Mouse (Mus musculus): ENCODE measurements around the gene Cul5.

Gene Cul5

DNA sequence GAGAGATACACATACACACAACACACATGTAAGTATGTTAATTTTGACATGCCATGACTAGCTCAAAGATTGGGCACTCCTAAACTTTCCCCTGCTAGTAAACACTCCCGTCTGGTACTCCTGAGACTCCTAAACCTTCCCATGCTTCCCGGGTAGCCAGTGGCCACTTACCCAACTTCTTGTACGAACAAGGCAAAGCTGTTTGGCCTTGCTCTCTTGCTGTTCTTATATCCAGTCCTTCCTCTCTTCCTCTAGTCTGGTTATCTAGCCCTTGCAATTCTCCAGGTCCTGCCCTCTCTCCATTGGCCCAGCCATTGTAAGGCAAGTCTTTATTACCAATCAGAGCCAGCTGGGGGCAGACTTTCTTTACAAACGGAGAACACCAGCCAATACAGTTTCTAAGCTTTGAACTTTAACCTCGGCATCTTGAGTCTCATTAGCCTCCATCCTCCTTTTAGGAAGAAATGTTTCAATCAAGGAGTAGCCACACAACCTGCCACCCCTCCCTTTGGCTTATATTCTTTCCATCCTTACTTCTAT is at the start of gene Cul5:
Gene Cul5, minus strand, starts transcription at position 335 of the 540 bp plus-strand sequence.
- in situ Hi-C loops (cut with MboI, MseI): loop anchor here (5.0 to 25.0 kb wide), 2 partner anchors 77 to 1843 kb away; partner anchors contain the start of gene Etfa (in 1 of the 2)

DNA sequence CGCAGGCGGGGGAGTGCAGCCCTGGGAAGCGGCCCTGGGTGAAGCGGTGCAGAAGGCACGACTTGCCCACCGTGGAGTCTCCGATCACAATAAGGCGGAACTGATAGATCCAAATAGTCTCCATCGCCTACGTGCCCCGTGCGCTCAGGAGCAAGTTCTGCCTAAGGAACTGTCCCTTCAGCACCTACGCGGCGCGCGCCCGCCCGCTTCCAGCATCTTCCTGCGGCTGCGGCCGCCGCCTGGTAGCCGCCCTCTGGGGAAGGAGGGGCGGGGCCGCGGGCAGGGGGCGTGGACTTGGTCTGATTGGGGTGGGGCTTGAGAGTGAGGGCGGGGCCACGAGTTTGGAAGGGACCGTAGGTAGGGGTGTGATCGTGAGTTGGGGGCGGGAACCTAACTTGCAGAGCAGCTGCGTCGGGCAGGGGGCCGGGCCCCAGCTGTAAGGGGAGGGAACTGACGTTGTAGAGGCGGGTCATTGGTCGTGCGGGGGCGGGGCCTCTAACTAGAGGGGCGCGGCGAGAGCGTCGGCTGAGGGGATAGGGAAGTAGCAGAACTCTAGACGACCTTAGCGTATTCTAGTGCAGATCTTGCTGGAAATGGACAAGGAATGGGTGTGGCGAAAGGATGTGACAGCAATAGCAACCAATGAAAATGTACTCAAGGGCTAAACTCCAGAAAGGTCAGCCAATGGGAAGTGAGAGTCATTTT is 36.3 kb upstream of the Cul5 start, which contains the start of gene Rab39:
Gene Rab39, minus strand, starts transcription at position 241 of the 705 bp plus-strand sequence.
- in situ Hi-C loops (cut with MboI, MseI): loop anchor here (5.0 kb wide), 1 partner anchor 51 kb away; no protein-coding TSS in a partner anchor

DNA sequence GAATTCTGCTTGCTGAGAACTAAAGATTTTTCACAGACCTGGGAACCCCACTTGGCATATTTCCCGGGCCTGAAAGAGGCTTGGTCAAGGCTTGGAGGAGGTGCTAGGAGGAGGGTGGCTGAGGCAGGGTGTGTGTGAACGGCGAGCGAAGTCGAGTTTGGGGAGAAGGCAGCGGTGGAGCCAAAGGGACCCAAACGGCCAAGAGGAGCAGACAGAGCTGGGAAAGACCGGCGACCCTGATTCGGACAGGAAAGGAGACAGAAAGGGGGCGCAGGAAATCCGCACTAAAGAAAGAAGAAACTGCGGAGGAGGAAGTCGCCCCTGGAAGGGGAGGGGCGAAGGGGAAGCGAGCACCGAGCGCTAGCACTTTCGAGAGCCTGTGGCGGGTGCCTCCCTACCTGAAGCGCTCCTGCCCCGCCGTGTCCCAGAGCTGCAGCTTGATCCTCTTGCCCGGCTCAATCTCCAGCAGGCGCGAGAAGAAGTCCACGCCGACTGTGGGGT is 35.7 kb upstream of the Cul5 start:
- in situ Hi-C loops (cut with MboI, MseI): loop anchor here (5.0 kb wide), 1 partner anchor 52 kb away; no protein-coding TSS in a partner anchor

DNA sequence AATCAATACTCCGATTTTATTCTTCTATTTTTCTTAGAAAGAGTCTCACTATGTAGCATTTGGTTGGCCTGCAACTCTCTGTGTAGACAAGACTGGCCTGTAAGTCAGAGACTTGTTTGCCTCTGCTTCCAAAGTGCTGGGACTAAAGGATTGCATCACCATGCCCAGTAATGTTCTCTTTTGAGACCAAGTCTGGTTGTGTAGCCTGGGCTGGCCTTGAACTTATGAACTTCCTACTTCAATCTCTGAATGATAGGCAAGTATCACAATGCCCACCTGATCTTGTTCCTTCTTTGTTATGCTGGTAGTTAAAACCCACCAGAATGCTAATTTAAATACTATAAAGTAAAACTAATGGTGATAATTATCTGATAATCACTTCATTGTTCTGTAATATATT is 33.2 kb upstream of the Cul5 start:
- in situ Hi-C loops (cut with MboI, MseI): no loop called here

DNA sequence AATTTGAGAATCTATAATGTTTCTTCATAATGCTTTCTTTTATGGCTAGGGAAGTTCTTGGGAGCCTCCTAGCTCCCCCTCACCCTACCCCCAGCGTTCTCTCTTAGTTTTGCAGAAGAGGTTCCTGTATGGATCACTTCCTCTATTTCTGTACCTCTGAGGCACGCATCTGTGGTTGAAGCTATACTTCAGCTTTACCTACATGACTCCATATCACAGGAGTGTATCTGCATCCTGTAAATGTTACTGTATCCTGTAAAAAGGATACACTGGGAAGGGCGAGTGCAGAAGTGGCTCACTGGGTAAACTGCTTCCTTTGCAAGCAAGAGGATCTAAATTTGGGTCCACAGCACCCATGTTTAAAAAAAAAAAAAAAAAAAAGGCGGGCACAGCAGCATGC is 30.7 kb upstream of the Cul5 start:
- in situ Hi-C loops (cut with MboI, MseI): no loop called here

DNA sequence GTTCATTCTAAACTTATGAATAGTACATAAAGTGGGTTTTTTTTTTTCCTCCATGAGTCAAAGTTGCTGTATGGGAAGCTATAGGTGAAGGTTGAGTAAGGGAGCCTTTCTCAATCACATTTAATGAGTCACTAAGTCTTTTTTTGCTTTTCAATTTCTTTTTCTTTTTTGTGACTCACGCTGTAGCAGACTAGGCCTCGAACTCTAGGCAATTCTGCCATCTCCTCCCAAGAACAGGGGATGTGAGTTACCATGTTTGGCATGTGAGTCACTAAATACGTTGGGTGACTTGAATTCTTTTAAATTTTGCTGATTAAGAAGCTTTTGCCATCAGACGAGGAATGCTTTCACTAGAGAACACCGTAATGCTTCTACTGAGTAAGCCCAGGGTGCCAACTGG is 26.0 kb upstream of the Cul5 start:
- in situ Hi-C loops (cut with MboI, MseI): no loop called here

DNA sequence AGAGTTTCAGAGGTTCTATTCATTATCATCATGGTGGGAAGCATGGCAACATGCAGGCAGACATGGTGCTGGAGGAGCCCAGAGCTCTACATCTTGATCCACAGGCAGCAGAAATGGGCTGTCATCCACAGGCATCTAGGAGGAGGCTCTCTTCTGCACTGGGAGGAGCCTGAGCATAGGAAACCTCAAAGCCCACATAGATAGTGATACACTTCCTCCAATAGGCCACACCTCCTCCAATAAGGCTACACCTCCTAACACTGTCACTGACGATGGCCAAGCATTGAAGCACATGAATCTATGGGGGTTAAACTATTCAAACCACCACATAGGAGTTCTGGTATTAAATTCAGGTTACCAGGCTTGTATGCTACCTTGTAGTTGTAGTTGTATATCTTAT is 23.9 kb upstream of the Cul5 start:
- in situ Hi-C loops (cut with MboI, MseI): no loop called here

DNA sequence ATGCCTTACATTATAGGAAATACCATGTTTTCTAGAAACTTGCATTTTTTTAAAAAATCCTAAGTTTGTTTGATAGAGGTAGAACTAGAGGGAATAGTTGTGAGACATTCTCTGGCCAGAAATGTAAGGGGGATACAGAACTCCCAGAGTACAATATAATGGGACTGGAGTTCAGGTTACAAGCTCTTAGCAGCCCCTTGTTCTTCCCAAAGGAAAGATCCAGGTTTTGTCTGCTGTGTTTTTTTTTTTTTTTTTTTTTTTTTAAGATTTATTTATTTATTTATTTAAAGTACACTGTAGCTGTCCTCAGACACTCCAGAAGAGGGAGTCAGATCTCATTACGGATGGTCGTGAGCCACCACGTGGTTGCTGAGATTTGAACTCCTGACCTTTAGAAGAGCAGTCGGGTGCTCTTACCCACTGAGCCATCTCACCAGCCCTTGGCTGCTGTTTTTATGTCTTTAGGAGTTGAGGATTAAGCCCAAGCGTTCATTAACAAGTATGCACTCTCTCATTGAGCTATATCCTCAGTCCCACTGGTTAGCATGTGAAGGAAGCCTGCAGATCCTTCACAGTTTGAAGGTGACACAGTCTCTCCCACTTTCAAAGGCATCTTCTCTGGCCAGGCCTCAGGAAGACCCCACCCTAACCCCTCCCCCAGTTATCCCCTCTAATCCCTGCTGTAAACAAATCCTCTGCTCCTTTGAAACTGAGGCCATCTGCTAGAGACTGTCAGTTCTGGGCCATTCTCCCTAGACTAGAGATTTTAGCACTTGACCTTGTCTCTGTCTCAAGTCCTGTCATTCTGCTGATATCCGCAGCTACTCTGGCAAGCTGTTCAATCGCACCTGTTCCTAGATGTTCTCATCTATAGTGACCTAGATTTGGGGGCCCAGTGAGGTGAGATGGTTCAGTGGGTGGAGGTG is 22.2 kb upstream of the Cul5 start:
- in situ Hi-C loops (cut with MboI, MseI): no loop called here

DNA sequence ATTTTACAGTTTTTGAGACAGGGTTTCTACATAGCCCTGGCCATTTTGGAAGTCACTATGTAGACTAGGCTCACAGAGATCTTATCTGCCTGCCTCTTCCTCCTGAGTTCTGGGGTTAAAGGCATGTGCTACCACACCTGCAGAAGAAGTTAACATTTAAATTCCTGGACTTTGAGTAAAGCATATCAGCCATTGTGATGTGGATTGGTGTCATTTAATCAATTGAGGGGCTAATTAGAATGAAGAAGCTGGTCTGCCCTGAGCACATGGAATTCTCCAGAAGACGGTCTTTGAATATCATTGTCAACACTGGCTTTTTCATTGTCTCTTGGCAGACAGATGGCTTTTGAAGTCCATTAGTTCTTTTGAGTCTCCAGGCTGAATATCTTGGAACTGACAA is 11.0 kb upstream of the Cul5 start:
- in situ Hi-C loops (cut with MboI, MseI): no loop called here

DNA sequence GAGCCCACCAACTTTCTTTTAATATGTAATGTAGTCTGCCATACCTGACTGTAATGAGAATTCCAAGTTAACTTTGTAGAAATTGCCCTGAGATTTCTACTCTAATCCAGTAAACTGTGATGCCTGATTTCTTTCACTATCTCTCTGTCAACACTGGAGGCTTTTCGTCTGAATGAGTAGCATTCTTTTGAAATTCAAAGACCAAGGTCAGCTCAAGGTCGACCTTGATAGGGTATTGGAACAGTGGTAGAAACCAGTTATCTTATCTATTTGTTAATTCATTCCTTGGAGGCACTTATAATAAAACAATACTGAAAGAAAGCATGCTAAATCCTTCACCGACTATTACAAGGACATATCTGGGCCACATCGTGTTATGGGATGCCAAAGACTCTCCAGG is 7.1 kb upstream of the Cul5 start:
- in situ Hi-C loops (cut with MboI, MseI): no loop called here

DNA sequence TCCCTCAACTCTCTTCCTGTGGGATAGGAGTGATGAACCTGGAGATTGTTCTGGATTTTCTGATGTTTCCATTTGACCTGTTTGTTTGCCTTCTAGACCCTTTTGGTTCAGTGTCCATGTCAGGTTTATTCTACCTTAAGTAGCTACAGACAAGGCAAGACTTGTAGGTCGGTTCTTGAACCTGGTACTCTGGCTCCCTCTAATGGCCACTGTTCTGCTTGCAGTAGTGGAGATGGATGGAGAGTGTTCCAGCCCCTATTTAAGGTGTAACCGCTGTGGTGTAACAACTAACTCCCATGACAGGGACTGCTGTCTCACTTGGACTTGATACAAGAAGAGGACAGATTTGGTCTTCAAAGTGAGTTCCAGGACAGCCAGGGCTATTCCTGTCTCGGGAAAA is 3.8 kb upstream of the Cul5 start:
- in situ Hi-C loops (cut with MboI, MseI): loop anchor here (5.0 to 25.0 kb wide), 2 partner anchors 81 to 1839 kb away; partner anchors contain the start of gene Etfa (in 1 of the 2)

DNA sequence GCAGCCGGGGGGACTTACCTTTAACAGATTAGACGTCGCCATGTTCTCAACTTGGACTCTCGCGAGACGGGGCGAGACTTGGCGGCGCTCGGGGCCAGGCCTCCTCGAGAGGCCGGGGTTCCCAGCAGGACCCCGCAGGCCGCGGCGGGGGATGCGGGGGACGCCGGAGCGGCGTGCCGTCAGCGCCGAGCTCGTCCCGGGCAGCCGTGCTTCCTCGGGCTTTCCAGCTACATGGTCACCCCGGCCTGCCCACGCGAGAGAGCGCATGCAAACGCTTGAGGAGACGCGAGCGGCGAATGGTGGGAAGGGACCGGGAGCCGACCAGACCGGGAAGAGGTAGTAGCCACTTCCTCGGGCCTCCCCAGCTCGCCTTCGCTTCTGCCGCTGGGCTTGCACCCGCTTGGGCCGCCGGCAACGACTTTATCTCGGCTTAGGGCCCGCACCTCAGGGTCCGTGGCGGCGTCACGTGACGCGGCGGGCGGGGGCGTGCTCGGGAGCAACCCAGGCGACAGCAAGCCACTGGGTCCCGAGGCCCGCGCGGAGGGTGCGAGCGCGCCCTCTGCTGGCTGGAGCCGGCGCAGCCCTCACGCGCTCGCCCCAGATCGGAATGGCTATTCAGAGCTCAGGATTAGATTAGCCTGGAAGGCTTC is 2.7 kb downstream of the Cul5 start:
- in situ Hi-C loops (cut with MboI, MseI): loop anchor here in 1 of 2 experiments (25.0 kb wide), 1 partner anchor 1845 kb away; the partner anchor contains the start of gene Etfa

DNA sequence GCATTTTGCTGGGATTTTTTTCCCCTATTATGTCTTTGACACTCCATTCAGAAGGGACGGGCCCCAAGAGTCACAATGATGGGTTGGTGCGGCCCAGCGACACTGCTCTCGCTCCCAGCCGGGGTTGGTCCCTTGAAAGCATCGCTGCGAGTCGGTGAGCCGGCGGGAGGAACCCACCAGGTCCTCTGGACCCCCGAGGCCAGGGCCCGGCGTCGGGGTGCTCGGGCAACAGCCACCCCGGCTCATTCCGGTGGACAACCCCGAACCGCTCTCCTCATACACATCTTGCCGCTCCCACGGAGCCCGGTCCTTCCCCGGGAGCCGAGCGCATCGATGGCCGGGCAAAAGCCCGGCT is 3.2 kb downstream of the Cul5 start:
- in situ Hi-C loops (cut with MboI, MseI): loop anchor here in 1 of 2 experiments (25.0 kb wide), 1 partner anchor 1846 kb away; the partner anchor contains the start of gene Etfa

DNA sequence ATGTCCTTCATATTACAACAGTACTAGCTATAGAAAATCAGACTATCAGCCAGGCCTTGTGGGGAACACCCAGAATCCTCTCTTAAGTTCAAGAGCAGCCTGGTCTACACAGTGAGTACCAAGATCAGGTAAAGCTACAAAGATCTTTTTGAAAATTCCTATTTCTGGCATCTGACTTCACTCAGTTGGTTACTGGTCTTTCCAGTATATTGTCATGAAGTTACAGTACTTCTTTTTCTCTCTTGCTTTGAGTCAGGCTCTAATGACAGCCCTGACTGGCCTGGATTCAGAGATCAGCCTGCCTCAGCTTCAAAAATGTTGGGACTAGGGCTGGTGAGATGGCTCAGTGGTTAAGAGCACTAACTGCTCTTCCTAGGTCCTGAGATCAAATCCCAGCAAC is 4.4 kb downstream of the Cul5 start:
- in situ Hi-C loops (cut with MboI, MseI): loop anchor here in 1 of 2 experiments (25.0 kb wide), 1 partner anchor 1847 kb away; the partner anchor contains the start of gene Etfa

DNA sequence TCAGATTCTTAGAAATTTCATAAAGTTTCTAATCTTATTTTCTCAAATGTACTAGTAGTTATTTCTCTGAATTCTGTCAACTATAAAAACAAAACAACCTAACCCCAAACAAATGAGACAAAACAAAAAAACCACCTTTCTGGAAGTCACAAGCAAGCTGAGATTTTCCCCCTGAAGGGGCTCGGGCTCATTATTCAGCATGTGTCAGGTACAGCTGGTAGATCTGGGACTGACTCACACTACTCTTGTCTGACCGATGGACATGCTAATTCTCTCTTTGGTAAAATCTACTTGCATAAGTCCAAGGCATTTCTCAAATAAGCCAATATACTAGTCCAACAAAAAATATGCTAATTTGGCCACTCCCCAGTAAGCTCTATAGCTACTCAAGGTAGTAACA is 5.0 kb downstream of the Cul5 start:
- in situ Hi-C loops (cut with MboI, MseI): loop anchor here in 1 of 2 experiments (5.0 to 25.0 kb wide), 2 partner anchors 68 to 1847 kb away; partner anchors contain the start of gene Etfa

DNA sequence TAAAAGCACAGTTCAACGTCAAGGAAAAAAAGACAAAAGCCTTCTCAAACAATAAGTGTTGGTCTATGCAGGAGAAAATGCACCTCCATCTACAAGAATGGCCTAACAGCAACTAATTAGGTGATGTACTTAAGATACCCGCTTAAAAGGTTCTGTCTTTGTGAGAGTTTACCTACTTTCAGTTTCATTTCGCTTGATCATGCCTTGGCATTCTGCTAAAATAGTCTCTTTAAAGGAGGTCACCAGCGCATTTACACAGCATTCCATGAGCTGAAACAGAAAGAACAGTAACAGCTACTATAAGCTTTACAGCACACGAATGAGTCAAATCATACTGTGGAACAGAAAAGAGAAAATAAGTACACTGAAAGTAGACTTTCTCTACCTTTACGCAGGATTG is 35.0 kb downstream of the Cul5 start:
- in situ Hi-C loops (cut with MboI, MseI): no loop called here

DNA sequence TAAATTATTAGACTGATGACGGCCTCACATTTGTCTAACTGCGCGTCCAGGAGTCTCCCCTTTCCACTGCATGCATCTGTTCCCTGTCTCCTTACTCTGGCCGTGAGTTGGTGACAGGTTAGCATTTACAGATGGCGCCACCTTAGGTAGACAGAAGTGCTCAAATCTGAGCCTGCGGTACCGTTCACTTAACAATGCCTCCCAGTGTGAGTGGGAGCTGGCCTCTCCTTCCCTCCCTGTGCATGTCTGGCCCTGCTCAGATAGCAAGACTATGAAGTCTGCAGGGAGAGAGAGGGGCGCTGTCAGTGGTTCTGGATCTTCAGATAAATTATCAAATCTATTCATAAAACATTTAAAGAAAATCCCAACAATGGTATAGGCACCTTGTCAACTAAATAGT is 54.6 kb downstream of the Cul5 start:
- in situ Hi-C loops (cut with MboI, MseI): no loop called here

DNA sequence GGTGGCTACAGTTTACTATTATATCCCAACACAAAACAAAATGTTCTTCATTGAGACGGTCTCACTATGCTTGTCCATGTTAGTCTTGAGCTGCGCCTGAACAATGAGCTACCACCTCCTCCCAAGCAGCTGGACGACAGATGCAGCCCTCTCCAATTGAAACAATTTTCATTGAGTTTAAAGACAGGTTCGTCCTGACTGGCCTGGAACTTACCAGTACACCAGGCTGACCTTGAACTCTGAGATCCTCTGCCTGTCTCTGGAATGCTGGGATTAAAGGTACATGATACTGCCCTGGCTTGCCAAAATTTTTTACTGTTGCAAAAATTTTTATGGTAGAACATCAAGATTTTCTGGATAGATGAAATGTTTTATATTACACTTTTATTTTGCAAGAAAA is 55.5 kb downstream of the Cul5 start:
- in situ Hi-C loops (cut with MboI, MseI): no loop called here

DNA sequence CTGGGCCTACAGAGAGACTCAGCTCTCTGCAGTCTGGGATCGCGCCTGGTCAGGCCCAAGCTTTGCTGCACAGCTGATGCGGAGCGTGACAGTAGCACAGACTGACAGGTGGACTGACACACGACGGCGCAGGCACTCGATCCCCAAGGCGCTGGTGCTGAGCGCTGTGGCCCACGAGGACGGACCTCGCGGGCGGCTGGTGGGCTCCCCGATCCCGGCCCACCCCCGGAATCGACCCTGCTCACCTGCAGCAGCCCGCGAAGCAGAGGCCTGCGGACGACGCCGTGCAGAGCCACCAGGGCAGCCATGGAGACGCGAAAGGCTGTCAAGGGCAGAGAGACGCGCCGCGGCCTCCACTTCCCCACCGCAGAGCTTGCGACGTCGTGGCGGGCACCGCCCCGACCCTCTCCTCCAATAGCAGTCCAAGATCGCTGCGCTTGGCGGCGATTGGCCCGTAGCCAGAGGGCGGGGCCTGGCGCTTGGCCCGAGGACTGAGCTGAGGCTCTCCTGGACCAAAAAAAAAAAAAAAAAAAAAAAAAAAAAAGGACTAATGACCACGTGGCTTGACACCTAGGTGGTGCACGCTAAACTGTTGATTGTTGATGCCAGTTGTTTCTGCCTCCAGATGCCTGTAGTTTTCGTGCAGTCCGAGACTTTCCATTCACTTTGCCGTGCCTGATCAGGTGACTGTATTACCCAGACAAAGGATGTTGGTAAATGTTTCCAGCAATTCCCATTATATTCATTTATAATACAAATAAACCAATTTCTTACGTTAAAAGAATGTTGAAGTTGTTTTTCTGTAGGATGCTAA is 59.6 kb downstream of the Cul5 start, which contains the start of gene Acat1:
Gene Acat1, minus strand, starts transcription at position 415 of the 814 bp plus-strand sequence.
- in situ Hi-C loops (cut with MboI, MseI): no loop called here

DNA sequence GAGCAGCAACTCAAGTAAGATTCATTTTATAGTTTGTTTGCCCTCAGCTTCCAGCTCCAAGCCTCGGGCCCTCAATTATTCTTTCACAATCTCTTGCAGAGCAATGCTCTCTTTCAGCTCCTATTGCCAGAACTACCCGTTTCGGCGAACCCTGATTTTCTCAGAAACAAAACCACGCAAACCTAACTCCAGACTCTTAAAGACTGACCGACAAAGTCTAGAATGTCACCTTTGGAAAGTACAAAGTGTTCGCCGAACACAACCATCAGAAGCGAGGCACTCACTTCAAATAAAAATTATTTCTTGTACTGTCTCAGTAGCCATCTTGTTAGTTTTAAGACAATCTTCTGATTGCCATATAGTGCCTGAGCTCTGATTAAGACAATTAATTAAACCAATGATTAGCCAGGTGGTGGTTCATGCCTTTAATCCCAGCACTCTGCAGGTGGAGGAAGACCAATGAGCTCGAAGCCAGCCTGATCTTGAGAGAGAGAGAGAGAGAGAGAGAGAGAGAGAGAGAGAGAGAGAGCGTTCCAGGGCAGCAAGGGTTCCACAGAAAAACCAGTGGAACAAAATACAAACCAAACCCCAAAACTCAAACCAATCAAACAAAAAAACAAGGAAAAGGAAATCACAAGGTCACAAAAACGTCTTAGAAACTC is 60.4 kb downstream of the Cul5 start:
- in situ Hi-C loops (cut with MboI, MseI): no loop called here

Measured in T-helper 17 cell (primary cell).